Mouse (Mus musculus) CD8-positive naive resting alpha-beta T cell, adult 2 months (primary cell): Measurements from ENCODE around the gene Ina.

Source experiments
- DNase-seq, 2 experiments: peaks; one replicate each; pipeline ENCODE4 v3.0.0; 2022; ENCODE audit warnings: low read depth in 2 of 2, low spot score in 2 of 2

The Ina gene

DNA sequence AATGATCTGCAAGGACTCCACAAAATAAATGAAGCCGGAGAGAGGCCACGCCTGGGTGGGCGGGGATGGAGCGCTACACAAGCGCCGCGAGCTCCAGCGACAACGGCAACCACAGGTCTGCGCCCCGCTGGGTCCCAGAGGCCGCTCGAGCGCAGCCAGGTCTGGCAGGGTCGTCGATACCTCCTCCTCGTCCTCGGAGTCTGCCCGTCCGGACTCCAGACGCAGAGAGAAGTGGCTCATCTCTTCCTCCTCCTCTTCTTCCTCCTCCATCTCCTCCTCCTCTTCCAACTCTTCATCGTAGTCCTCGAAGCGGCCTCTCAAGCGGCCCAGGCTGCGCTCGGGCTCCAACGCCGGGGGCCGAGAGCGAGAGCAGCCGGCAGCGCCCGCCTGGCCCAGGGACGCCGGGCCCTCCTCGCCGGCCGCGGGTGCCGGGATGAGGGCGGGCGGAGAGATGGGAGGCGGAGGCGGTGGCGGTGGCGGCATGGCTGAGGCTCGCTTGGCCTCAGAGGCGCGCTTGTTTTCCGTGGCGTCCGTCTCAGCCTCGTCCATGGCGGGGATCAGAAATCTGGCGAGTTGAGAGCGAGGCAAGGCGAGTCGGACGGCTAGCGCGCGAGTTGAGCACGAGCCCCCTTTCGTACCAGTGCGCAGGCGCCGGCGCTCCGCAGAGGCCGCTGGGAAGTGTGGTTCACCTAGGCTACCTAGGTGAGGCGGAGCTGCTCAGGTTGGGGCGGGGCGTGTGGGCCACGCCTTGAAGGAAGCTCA, 36.0 kb downstream of the Ina start, which contains the start of gene Pcgf6:
TSS of gene Pcgf6 (minus strand) at position 636 of the 762 bp plus-strand sequence.
- peak; percentile 75 to 78 for DNase-seq

DNA sequence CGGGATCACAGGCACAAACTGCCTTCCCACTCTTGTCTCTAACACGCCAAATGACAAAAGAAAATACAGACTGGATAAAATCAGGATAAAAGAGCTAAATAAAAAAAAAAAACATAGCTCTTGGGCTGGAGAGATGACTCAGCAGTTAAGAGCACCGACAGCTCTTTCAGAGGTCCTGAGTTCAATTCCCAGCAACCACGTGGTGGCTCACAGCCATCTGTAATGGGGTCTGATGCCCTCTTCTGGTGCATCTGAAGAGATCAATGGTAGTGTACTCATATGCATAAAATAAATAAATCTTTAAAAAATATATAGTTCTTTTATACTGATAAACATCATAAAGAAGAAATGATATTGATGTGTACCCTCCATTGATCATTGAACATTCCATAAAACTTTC, 38.4 kb downstream of the Ina start:
- no peak for DNase-seq

DNA sequence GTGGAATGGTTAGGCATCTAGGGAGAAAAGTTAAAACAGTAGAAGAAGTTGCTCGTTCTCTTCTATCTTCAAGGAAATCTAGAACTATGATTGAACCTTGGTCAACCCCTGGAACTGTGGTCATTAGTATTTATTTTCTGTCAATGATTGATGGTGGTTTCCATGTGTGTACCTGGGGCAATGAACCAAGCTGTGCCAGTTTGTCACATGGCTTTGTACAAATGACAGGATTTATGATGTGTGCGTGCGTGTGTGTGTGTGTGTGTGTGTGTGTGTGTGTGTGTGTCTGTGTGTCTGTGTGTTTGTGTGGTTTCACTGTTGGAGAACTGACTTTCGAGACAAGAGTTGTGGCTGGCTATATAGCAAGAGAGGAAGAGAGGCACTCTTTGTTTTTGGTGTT, 39.0 kb downstream of the Ina start:
- DNase-seq, result no peak

DNA sequence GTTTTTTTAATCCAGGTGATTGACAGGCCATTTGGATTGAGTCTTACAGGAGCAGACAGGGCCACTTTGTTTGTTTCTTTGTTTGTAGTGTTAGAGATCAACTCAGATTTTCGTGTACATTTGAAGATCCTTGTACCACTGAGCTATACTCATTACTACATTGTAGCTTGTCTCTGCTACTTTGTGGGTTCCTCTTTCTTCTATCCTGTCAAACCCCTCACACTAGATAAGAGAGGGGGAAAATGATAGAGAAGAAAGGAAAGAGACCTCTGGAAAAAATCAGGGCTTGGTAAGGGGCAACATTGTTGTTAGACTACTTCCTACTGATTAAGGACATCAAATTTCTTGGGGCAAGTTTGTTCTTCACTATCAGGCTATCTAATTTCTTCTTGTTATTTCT, 43.2 kb downstream of the Ina start:
- no peak for DNase-seq

DNA sequence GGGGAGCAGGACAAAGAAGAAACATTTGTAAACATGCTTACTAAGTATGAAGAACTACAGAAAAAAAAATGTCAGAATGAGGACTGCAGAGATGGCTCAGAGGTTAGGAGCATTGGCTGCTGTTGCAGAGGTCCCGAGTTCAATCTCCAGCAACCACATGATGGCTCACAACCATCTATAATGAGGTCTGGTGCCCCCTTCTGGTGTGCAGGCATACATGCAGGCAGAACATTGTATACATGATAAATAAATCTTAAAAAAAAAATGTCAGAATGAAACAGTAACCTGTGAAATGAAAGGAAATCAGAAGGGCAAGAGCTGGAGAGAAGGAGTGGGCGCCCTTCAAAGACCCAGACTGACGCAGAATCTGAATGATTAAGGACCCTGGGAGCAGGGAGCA, 51.4 kb downstream of the Ina start:
- DNase-seq, result no peak

DNA sequence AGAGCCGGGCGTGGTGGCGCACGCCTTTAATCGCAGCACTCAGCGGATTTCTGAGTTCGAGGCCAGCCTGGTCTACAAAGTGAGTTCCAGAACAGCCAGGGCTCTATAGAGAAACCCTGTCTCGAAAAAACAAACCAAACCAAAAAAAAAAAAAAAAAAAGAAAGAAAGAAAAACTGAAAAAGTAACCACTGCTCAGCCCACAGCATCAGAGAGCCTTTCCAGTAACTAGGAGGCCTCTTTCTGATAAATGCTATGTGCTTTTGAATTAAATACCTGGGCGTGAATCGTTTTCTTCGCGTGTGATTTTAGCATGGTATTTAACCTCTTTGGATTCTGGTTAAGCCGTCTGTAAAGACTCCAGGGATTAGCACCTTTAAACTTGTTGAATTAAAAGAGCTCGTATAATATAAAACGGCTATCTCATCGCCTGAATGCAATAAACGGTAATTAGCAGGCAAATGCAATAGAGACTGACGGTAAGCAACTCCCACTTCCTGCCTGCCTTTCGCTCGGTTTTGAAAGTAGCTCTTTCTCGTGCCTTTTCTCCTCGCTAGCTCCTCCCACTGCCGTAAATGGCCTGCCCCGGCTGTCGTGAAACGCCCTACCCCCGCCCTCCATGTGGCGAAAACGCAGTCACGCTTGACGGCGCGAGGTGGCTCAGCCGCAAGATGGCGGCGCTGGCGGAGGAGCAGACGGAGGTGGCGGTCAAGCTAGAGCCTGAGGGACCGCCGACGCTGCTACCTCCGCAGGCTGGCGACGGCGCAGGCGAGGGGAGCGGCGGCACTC, 52.8 kb downstream of the Ina start, which contains the start of gene Taf5:
TSS of gene Taf5 (plus strand) at position 651 of the 787 bp plus-strand sequence.
- peak; percentile 96 to 99 for DNase-seq

DNA sequence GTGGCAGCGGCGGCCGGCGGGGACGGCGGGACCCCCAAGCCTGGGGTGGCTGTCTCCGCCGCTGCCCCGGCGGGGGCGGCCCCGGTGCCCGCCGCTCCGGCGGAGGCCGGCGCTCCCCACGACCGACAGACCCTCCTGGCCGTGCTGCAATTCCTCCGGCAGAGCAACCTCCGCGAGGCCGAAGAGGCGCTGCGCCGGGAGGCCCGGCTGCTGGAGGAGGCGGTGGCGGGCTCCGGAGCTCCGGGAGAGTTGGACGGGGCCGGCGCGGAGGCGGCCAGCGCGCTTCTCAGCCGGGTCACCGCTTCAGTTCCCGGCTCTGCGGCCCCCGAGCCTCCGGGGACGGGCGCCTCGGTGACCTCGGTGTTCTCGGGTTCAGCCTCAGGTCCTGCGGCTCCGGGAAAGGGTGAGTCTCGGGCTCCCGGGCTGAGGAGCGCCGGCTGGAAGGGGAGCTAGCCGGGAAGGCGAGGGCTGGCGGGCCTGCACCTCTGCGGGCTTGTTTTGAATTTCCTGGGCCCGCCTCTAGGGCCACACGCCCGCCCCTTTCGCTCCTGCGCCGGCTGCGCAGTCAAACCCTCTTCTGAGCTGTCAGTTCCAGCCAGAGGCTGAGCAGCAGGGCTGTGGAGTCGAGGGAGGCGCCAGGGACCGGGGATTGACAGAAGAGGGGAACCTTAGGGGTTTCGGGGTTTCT, 53.6 kb downstream of the Ina start:
- DNase-seq, result peak; percentile 80 to 82
